Mouse (Mus musculus): ENCODE measurements around the gene Afdn.
A peak's percentile ranks its signal among the peaks of the same experiment; 100 is the strongest.

Afdn gene

GRCm38 (mm10) chr17:13759853-13760627 lies at the start of gene Afdn:
Afdn (plus strand) TSS chr17:13760539.
- DNase-seq (ENCODE audit: inconsistent age in 2 of 2, low spot score in 1 of 2), result peak; percentile 91 to 95

- peak; percentile 52 to 76 for DNase-seq (ENCODE audit: inconsistent age in 2 of 2, low spot score in 1 of 2)
Observed at GRCm38 (mm10) chr17:13711173-13711572, 49.2 kb upstream of the Afdn start.

GRCm38 (mm10) chr17:13712116-13712515 lies 48.2 kb upstream of the Afdn start:
- no peak for DNase-seq (ENCODE audit: inconsistent age in 2 of 2, low spot score in 1 of 2)

- no peak for DNase-seq (ENCODE audit: inconsistent age in 2 of 2, low spot score in 1 of 2)
Observed at GRCm38 (mm10) chr17:13712518-13712917, 47.8 kb upstream of the Afdn start.

- DNase-seq (ENCODE audit: inconsistent age in 2 of 2, low spot score in 1 of 2), result peak in 1 of 2 experiments; percentile 6
Observed at GRCm38 (mm10) chr17:13714128-13714527, 46.2 kb upstream of the Afdn start.

- DNase-seq (ENCODE audit: inconsistent age in 2 of 2, low spot score in 1 of 2), result peak in 1 of 2 experiments; percentile 58
Observed at GRCm38 (mm10) chr17:13714654-13715053, 45.7 kb upstream of the Afdn start.

GRCm38 (mm10) chr17:13715511-13715910 lies 44.8 kb upstream of the Afdn start:
- DNase-seq (ENCODE audit: inconsistent age in 2 of 2, low spot score in 1 of 2), result no peak

GRCm38 (mm10) chr17:13716336-13716735 lies 44.0 kb upstream of the Afdn start:
- DNase-seq (ENCODE audit: inconsistent age in 2 of 2, low spot score in 1 of 2), result no peak

- DNase-seq (ENCODE audit: inconsistent age in 2 of 2, low spot score in 1 of 2), result peak; percentile 87 to 94
Observed at GRCm38 (mm10) chr17:13717428-13717827, 42.9 kb upstream of the Afdn start.

- no peak for DNase-seq (ENCODE audit: inconsistent age in 2 of 2, low spot score in 1 of 2)
Observed at GRCm38 (mm10) chr17:13720187-13720586, 40.2 kb upstream of the Afdn start.

GRCm38 (mm10) chr17:13721372-13721771 lies 39.0 kb upstream of the Afdn start:
- DNase-seq (ENCODE audit: inconsistent age in 2 of 2, low spot score in 1 of 2), result peak; percentile 83 to 85

GRCm38 (mm10) chr17:13722434-13722833 lies 37.9 kb upstream of the Afdn start:
- no peak for DNase-seq (ENCODE audit: inconsistent age in 2 of 2, low spot score in 1 of 2)

GRCm38 (mm10) chr17:13725004-13725550 lies 35.3 kb upstream of the Afdn start:
- no peak for DNase-seq (ENCODE audit: inconsistent age in 2 of 2, low spot score in 1 of 2)

GRCm38 (mm10) chr17:13726832-13727355 lies 33.4 kb upstream of the Afdn start:
- DNase-seq (ENCODE audit: inconsistent age in 2 of 2, low spot score in 1 of 2), result no peak

- DNase-seq (ENCODE audit: inconsistent age in 2 of 2, low spot score in 1 of 2), result peak in 1 of 2 experiments; percentile 65
Observed at GRCm38 (mm10) chr17:13730980-13731726, 29.2 kb upstream of the Afdn start.

- DNase-seq (ENCODE audit: inconsistent age in 2 of 2, low spot score in 1 of 2), result no peak
Observed at GRCm38 (mm10) chr17:13731727-13732112, 28.6 kb upstream of the Afdn start.

- DNase-seq (ENCODE audit: inconsistent age in 2 of 2, low spot score in 1 of 2), result no peak
Observed at GRCm38 (mm10) chr17:13732685-13733084, 27.7 kb upstream of the Afdn start.

- no peak for DNase-seq (ENCODE audit: inconsistent age in 2 of 2, low spot score in 1 of 2)
Observed at GRCm38 (mm10) chr17:13733971-13734370, 26.4 kb upstream of the Afdn start.

- peak in 1 of 2 experiments; percentile 20 for DNase-seq (ENCODE audit: inconsistent age in 2 of 2, low spot score in 1 of 2)
Observed at GRCm38 (mm10) chr17:13735057-13735456, 25.3 kb upstream of the Afdn start.

GRCm38 (mm10) chr17:13735803-13736282 lies 24.5 kb upstream of the Afdn start:
- DNase-seq (ENCODE audit: inconsistent age in 2 of 2, low spot score in 1 of 2), result peak; percentile 76 to 78

GRCm38 (mm10) chr17:13737336-13737735 lies 23.0 kb upstream of the Afdn start:
- peak in 1 of 2 experiments; percentile 36 for DNase-seq (ENCODE audit: inconsistent age in 2 of 2, low spot score in 1 of 2)
